Mouse (Mus musculus): Measurements from ENCODE around the gene Stk39. TPM values are rescaled to one million over a fixed set of nuclear protein-coding genes. Genes with fewer than 3 reads are reported as not detected.

Stk39 gene
- total RNA-seq, 2 experiments from 2014 or later: 1.3 to 3.2 TPM

- no peak for ATAC-seq (replicated peaks; ENCODE audit: poor library complexity)
These were observed 8.3 kb downstream of the Stk39 start for GRCm38 (mm10) chr2:68463801-68464200.

DNA sequence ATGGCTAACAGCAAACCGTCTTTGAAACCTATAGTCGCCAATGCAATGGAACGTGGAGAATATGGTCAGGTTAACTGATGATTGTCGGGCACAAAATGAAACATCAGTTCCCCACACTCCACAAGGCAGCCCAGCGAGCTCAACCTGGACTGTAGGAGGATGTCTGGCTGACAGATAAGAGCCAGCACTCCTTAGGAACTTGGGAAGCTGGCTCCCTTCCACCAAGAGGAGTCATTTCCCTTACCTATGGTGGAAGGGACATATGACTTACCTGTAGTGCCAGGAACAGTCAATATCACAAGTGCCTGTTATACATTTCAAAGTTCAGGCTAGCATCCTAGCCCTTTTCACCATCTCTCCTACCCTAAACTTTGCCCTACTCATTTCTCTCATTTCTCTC is 14.0 kb downstream of the Stk39 start:
- no peak for ATAC-seq (replicated peaks; ENCODE audit: poor library complexity)

- no peak for ATAC-seq (replicated peaks; ENCODE audit: poor library complexity)
These were observed 14.5 kb downstream of the Stk39 start for GRCm38 (mm10) chr2:68457455-68458032.

- no peak for ATAC-seq (replicated peaks; ENCODE audit: poor library complexity)
These were observed 15.2 kb downstream of the Stk39 start for GRCm38 (mm10) chr2:68456899-68457298.

GRCm38 (mm10) chr2:68452379-68452778 is 19.7 kb downstream of the Stk39 start:
- no peak for ATAC-seq (replicated peaks; ENCODE audit: poor library complexity)

DNA sequence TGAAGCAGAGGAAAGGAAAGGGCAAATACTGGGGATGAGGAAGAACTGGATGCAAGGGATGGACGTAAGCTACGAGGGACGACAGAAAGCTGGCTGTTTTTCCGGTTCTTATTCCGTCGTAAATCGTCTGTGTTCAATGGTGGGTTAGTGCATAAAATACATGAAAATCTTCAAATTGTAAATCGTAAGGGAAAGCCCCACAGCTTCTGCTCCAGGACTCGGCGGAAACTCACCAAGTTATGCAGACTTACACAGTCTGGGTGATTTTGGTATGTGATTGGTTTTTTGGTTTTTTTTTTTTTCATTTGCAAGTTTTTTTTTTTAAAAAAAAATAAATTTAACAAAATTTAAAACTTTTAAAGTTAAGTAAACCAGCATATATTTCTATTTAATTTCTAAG is 24.0 kb downstream of the Stk39 start:
- no peak for ATAC-seq (replicated peaks; ENCODE audit: poor library complexity)

DNA sequence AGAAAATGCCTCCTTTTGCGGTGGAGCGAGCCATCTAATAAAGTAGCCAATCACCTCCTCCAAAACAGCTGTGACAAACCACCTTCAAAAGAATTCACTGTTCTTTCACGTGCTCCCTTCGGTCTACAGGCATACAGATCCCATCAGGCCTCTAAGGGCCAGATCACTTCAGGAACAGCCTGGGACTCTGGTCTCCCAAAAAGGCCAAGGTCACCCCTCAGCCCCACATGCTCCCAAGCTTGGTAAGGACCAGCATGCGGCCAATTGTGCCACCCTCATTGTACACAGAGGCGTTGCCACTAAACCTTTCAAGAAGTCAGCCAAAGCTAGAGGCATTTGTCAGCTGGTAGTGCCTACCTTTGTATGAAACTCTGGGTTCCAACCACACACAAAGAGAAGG is 28.9 kb downstream of the Stk39 start:
- no peak for ATAC-seq (replicated peaks; ENCODE audit: poor library complexity)

GRCm38 (mm10) chr2:68442113-68442717 is 29.9 kb downstream of the Stk39 start:
- no peak for ATAC-seq (replicated peaks; ENCODE audit: poor library complexity)

- no peak for ATAC-seq (replicated peaks; ENCODE audit: poor library complexity)
These were observed 32.5 kb downstream of the Stk39 start for GRCm38 (mm10) chr2:68439614-68440013.

DNA sequence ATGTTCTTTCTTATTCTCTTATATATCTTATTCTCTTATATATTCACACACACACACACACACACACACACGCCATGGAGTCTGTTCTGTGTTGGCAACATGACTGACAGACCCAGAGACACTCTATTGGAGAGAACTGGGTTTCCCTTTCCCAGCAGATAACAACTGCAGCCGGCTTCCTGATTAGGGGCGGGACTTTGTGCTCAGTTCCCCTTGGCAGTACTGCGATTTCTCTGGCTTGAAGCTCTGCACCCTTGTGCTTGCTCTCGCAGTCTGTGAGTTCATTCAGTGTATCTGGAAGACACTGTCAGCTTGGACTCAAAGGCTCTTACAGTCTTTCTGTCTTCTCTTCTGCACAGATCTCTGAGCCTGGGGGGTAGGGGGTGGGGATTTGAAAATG is 34.1 kb downstream of the Stk39 start:
- peak; percentile 49 for ATAC-seq (replicated peaks; ENCODE audit: poor library complexity)

GRCm38 (mm10) chr2:68437216-68437615 is 34.9 kb downstream of the Stk39 start:
- ATAC-seq (replicated peaks; ENCODE audit: poor library complexity): no peak

DNA sequence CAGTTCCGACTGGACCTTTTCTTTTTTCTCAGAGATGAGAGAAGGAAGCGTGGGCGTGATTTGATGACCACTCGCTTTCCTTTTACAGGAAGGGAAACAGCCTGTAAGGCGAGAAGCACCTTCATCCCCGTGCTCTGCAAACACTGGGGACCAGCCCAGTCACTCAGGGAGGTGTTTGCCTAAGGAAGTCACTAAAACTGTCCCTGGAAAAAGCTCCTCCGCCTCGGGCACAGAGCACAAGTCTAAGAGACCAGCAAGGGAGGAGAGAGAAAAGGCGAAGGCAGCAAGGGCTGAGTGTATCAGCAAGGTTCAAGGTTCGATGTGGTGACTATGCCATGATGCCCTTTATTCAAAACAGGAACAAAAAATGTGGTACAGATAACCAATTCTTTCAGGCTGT is 35.8 kb downstream of the Stk39 start:
- 0 out of 2 replicates have a peak, but pooled peaks have one; percentile 6 for ATAC-seq (replicated peaks; ENCODE audit: poor library complexity)

DNA sequence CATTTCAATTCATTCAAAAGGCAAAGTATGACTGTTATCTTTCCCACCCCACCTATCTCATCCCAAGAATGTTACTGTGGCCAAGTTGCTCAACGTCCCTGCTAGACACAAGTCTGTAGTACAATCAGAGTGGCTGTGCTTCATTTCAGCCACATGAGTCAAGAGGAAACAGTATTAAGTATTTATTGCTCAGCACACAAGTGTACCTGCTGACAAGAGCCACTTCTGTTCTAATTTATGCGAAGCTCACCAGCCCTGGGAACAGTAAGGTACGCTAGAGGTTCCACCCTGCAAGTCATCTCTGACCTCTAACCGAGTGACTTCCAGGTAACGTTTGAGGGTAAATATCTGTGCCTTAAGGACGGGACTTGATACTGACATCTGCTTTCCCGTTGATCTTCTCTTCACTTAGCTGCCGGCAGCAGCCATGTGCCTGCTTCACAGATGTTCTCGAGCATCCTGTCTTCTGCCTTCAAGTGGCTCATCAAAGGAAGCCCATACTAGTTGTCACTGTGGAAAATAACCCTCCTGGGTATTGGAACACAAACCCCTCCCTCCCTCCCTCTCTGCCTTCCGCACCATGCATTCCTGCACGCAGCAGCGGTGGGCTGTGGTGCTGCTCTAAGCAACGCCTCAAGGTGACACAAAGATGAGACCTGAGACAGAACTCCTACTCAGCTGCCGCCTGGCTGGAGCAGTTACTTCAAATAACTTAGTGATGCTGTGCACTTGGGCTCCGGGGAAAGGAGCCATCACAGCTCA is 36.4 kb downstream of the Stk39 start:
- ATAC-seq (replicated peaks; ENCODE audit: poor library complexity): no peak

- no peak for ATAC-seq (replicated peaks; ENCODE audit: poor library complexity)
These were observed 37.1 kb downstream of the Stk39 start for GRCm38 (mm10) chr2:68434997-68435396.

- peak; percentile 66 for ATAC-seq (replicated peaks; ENCODE audit: poor library complexity)
These were observed 37.5 kb downstream of the Stk39 start for GRCm38 (mm10) chr2:68434576-68434975.

GRCm38 (mm10) chr2:68433736-68434312 is 38.2 kb downstream of the Stk39 start:
- ATAC-seq (replicated peaks; ENCODE audit: poor library complexity): no peak

DNA sequence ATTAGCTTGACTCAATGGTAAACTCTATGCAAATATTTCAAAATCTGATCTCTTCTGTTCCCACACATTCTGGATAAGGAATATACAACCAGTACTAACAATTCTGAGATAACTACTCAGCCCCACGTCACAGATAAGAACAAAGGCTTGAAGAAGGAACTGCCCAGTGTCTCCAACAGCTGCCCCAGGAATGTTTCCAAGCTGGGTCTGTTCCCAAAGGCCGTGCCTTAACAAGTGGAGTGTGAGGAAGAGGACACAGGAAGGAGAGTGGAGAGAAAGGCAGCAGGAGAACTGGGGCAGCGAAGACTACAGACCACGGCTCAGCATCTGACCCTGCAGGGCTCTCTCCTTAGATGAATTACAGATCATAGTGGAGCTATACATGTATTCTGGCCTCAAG is 39.2 kb downstream of the Stk39 start:
- ATAC-seq (replicated peaks; ENCODE audit: poor library complexity): no peak

- ATAC-seq (replicated peaks; ENCODE audit: poor library complexity): no peak
These were observed 40.8 kb downstream of the Stk39 start for GRCm38 (mm10) chr2:68431024-68431962.

DNA sequence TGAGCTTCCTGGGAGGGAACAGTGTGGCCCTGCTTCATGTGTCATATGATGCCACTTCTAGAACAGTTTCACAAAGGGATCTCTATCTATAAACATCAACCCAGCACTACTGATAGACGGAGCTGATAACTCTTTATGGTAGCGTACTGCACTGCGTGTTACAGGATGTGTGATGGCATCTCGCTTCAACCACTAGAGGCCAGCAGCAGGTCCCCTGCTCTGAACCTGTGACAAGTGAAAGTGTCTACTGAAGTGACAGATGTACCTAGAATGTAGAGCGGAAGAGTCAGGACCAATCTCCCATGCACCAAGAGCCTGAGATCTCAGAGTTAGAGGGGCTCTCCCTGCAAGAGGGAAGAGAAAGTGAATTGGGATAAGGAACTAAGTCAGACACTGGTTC is 41.6 kb downstream of the Stk39 start:
- ATAC-seq (replicated peaks; ENCODE audit: poor library complexity): peak; percentile 60

DNA sequence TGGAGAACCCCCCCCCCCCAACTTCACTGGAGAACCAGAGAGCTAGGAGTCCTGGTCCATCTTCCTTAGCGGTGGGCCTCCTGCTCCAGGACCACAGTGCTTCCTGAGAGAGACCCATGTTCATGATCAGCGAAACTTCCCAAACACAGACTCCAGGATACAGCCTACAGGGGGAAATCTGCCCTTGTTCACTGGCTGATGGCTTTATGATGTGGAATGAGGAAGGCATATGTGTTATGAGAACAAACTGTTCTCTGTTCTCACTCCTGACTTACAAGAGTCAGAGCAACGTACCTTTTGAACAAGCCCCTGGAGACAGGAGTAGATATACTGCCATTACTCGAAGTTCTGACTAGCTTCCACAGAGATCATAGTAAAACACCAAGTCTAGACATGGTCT is 42.6 kb downstream of the Stk39 start:
- no peak for ATAC-seq (replicated peaks; ENCODE audit: poor library complexity)

Data from megakaryocyte progenitor cell, adult 5-6 weeks (primary cell).